Mouse (Mus musculus) embryonic facial prominence, embryonic 11.5 days (tissue): ENCODE measurements around the gene Nubpl. TPM values are rescaled to one million over a fixed set of nuclear protein-coding genes. Genes with fewer than 3 reads are reported as not detected.
"Not testable (repeated sequence)": the region's sequence is repeated elsewhere in the genome, so short reads cannot be mapped to it uniquely, and the experiment has no call there.

Source experiments
- ATAC-seq: fragments of 200-750 bp; cut with Nextera tagmentation; replicated peaks from 2 replicates; pipeline ENCODE4 v1.8.0; 2017; ENCODE audit warnings: low read depth; ENCODE audit not compliant: insufficient number of reproducible peaks, low FRiP score, low TSS enrichment
- DNase-seq: peaks from one replicate; pipeline ENCODE4 v3.0.0-alpha.2; 2015; ENCODE audit warnings: low spot score
- H3K27ac ChIP-seq: fragments of 300-500 bp; sonication (generic); replicated peaks from 2 replicates; pipeline ENCODE4 v1.5.1; 2014; ENCODE audit warnings: mild to moderate bottlenecking, low read depth, low read length, control low read depth
- H3K27me3 ChIP-seq: fragments of 300-500 bp; sonication (generic); 2 replicates; pipeline ENCODE4 v1.6.1; 2014; ENCODE audit warnings: mild to moderate bottlenecking, low read length, moderate library complexity, mixed read lengths; ENCODE audit not compliant: control insufficient read depth, insufficient read depth
- H3K36me3 ChIP-seq: fragments of 300-500 bp; sonication (generic); replicated peaks from 2 replicates; pipeline ENCODE4 v1.6.1; 2014; ENCODE audit warnings: low read depth, mild to moderate bottlenecking, low read length, moderate library complexity, mixed read lengths; ENCODE audit not compliant: control insufficient read depth, insufficient read depth
- H3K4me1 ChIP-seq: fragments of 300-500 bp; sonication (generic); 2 replicates; pipeline ENCODE4 v1.6.1; 2014; ENCODE audit warnings: low read length, mixed read lengths; ENCODE audit not compliant: control insufficient read depth, insufficient read depth
- H3K4me2 ChIP-seq: fragments of 300-500 bp; sonication (generic); 2 replicates; pipeline ENCODE4 v1.6.1; 2014; ENCODE audit warnings: low read depth, mild to moderate bottlenecking, control low read depth, low read length, moderate library complexity
- H3K4me3 ChIP-seq: fragments of 300-500 bp; sonication (generic); 2 replicates; pipeline ENCODE4 v1.5.1; 2014; ENCODE audit warnings: low read depth, low read length, control low read depth
- H3K9ac ChIP-seq: fragments of 300-500 bp; sonication (generic); replicated peaks from 2 replicates; pipeline ENCODE4 v1.6.1; 2014; ENCODE audit warnings: mild to moderate bottlenecking, control low read depth, low read length
- H3K9me3 ChIP-seq: fragments of 300-500 bp; sonication (generic); replicated peaks from 2 replicates; pipeline ENCODE4 v1.6.1; 2016; ENCODE audit warnings: mild to moderate bottlenecking, low read length, inconsistent platforms, mixed read lengths; ENCODE audit not compliant: control insufficient read depth
- WGBS: fragments of 180-500 bp; shearing (Covaris S2); extraction: QIAGEN DNeasy Blood & Tissue Kit; methylation state at CpG from one replicate; pipeline ENCODE4 v1.1.7; 2014; 5-methylcytosine and 5-hydroxymethylcytosine counted together
- polyA plus RNA-seq: library from polyadenylated mRNA; unstranded; fragments of >200 nt; fragmentation: Nextera tagmentation; extraction: Ambion mirVana; gene quantifications from 2 replicates; pipeline ENCODE4 v1.2.1, GENCODE M21; 2014

Gene Nubpl
- polyA plus RNA-seq, 1 experiment from 2014 or later: 15.1 TPM

DNA sequence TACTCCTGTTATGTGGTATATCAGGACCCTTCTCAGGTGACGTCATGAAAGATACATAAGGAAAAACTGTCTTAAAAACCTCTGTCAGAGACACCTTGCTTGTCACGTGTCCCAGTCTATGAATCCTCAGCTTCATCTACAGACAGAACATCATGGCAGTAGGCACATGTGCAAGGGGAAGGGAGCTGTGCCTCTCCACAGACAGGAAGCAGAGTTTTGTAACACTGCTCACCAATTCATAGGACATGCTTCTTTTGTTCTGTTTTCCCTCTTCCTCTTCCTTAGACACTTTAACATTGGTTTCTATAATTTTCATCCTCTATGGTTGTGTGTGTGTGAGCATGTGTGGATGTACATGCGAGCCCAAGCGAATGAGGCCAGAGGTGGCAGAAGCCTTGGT is 100.9 kb downstream of the Nubpl start:
- H3K9me3 ChIP-seq: no peaks in the 10 kb centered on the region
- no peak overlapping the region for H3K9ac ChIP-seq
- no peaks in the 10 kb centered on the region for H3K4me1 ChIP-seq
- no peak overlapping the region for H3K4me3 ChIP-seq
- ATAC-seq: no peak
- DNase-seq: no peak
- no peaks in the 10 kb centered on the region for H3K36me3 ChIP-seq
- no peaks in the 10 kb centered on the region for H3K27me3 ChIP-seq
- WGBS: 59% methylated on average over 4 of the region's 4 CpGs
- H3K4me2 ChIP-seq: no peak overlapping the region
- no peak overlapping the region for H3K27ac ChIP-seq

DNA sequence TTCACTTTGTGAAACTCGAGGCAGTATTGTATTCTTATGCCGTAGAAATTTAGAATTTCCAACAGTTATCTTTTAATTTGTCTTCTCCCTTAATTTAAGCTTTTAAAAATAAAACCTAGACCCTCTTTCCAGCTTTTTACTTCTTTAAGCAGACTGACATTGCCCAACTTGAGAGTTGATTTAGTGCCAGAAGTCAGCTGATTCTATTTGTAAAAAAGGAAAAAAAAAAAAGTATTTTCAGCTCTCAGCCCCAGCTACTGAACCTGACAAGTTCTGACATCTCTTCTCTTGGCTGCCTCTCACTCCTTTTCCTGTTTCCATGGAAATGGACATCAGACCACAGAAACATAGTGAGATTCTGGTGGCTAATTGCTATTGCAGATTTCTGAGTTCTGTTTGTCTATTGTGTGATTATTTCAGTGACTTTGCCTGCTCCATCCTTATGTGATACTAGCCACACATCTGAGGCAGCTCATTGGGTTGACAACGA is 111.6 kb downstream of the Nubpl start:
- DNase-seq (no peak), ATAC-seq (no peak)
- Histone ChIP-seq H3K9ac (no peak overlapping the region), H3K9me3 (no peaks in the 10 kb centered on the region), H3K4me2 (no peak overlapping the region), H3K27ac (no peak overlapping the region), H3K27me3 (no peaks in the 10 kb centered on the region), H3K4me3 (no peak overlapping the region), H3K4me1 (no peaks in the 10 kb centered on the region), H3K36me3 (no peaks in the 10 kb centered on the region)
- WGBS: 92% methylated on average over 3 of the region's 3 CpGs

DNA sequence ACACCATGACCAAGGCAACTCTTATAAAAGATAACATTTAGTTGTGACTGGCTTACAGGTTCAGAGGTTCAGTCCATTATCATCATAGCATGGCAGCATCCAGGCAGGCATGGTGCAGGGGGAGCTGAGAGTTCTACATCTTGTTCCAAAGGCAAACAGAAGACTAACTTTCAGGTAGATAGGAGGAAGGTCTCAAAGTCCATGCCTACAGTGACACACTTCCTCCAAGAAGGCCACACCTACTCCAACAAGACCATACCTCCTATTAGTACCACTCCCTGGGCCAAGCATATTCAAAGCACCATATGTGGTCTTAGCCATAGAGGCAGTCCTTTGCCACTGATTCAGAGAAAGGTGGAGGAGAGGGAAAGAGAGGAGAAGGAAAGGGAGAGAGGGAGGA is 113.6 kb downstream of the Nubpl start:
- no peak overlapping the region for H3K9ac ChIP-seq
- H3K4me2 ChIP-seq: no peak overlapping the region
- H3K36me3 ChIP-seq: no peaks in the 10 kb centered on the region
- H3K4me1 ChIP-seq: no peaks in the 10 kb centered on the region
- DNase-seq (no peak), ATAC-seq (no peak)
- no peaks in the 10 kb centered on the region for H3K9me3 ChIP-seq
- no peak overlapping the region for H3K27ac ChIP-seq
- no peak overlapping the region for H3K4me3 ChIP-seq
- H3K27me3 ChIP-seq: no peaks in the 10 kb centered on the region

DNA sequence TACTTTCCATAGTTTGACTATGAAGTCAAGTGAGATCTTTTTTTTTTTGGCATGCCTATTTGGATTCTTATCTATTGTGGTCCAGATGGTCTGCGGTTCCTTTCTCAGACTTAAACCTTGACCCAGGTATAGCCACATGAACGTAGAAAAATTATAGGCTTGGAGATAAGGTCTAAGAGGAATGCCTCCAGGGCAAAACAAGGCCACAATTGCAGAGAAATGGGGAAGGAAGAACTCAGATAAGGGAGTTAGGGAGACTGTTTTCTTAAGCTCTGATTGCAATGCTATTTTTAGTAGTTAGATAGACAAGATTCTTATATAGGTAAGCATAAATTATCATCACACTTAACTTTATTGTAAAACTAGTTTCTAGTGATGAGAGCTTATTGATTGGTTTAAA is 117.3 kb downstream of the Nubpl start:
- no peaks in the 10 kb centered on the region for H3K9me3 ChIP-seq
- WGBS: 76% methylated on average over 2 of the region's 2 CpGs
- H3K9ac ChIP-seq: no peak overlapping the region
- no peak overlapping the region for H3K4me3 ChIP-seq
- no peaks in the 10 kb centered on the region for H3K27me3 ChIP-seq
- no peak overlapping the region for H3K4me2 ChIP-seq
- H3K36me3 ChIP-seq: no peaks in the 10 kb centered on the region
- no peak for ATAC-seq
- no peaks in the 10 kb centered on the region for H3K4me1 ChIP-seq
- H3K27ac ChIP-seq: no peak overlapping the region
- no peak for DNase-seq

DNA sequence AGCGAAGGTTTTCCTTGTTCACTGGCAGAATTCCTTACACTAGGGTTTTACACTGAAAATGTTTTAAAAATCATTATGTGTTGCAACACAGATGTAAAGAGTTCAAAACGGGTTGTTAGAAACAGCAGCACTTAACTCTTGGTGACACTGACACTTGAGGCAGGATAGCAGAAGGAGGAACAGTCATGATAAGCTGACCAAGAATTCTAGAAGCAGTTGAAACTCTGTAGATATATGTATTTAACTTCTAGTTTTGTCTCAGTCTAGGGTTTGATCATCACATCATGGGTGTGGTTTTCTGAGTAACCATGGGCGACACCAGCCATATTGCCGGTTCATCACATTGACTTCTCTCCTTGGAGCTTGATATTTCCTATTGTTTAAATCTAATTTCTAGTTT is 127.4 kb downstream of the Nubpl start:
- no peak overlapping the region for H3K4me3 ChIP-seq
- no peak for DNase-seq
- no peak for ATAC-seq
- no peaks in the 10 kb centered on the region for H3K36me3 ChIP-seq
- H3K4me1 ChIP-seq: no peaks in the 10 kb centered on the region
- no peak overlapping the region for H3K4me2 ChIP-seq
- no peak overlapping the region for H3K9ac ChIP-seq
- no peaks in the 10 kb centered on the region for H3K27me3 ChIP-seq
- no peaks in the 10 kb centered on the region for H3K9me3 ChIP-seq
- 86% methylated on average over 4 of the region's 4 CpGs for WGBS
- no peak overlapping the region for H3K27ac ChIP-seq

DNA sequence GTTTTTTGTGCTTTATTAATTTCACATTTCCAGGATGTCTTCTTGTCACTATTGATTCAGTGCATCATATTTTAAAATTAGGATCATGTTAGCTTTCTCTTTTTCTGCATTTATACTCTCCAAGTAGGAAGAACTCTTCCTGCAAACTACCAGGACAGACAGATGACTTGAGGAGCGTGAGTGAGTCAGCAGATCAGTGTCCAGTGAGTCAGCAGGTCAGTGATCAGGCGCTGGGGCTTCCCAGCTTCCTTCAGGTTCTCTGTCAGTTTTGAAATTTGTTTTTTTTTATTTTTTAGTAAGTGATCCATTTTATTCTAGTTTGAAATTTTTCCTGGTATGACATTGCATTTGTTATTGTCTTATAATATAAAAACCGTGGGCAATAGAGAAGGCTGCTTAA is 131.2 kb downstream of the Nubpl start:
- DNase-seq (no peak), ATAC-seq (no peak)
- 94% methylated on average over 3 of the region's 3 CpGs for WGBS
- Histone ChIP-seq H3K27me3 (no peaks in the 10 kb centered on the region), H3K4me2 (no peak overlapping the region), H3K4me3 (no peak overlapping the region), H3K36me3 (no peaks in the 10 kb centered on the region), H3K9ac (no peak overlapping the region), H3K9me3 (no peaks in the 10 kb centered on the region), H3K27ac (no peak overlapping the region), H3K4me1 (no peaks in the 10 kb centered on the region)

DNA sequence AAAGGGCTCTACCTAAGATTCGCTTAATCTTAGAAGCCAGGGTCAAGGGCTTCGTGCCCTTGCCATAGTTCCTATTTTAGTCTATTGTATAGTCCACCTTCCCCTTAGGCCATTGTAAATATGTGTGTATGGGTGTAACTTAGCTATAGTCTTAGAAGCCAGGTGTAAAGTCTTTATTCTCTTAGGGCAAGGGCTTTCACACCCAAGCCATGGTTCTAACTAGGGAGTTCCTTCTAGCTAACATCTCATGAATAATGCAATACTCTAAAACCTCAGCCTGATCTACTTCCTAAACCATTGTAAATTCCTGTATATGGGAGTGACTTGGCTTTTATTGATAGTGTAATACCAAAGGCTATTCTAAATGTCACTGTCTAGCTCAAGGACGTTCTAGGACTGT is 134.4 kb downstream of the Nubpl start:
- not testable (repeated sequence) for DNase-seq, H3K27ac ChIP-seq, H3K9ac ChIP-seq, H3K36me3 ChIP-seq, H3K4me3 ChIP-seq, H3K9me3 ChIP-seq, H3K4me1 ChIP-seq, H3K4me2 ChIP-seq, H3K27me3 ChIP-seq, ATAC-seq
- whole genome bisulfite sequencing: 83% methylated on average over 1 of the region's 3 CpGs

DNA sequence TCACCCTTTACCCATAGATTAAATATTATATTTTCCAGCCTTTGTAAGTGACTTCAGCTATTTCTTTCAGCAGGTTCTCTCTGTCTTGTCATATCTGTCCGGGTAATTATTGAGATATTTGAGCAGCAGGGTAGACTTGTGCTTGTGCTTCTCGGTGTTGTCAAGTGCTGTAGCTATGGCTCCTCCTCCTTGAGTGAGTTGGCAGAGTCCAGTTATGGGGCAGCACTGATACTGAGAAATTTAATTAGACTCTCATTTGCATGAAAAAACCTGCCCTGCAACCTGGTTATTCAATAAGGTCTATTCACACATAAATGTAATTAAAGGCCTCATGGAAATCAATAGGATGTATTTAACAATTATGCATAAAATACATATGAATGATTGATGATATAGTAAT is 145.2 kb downstream of the Nubpl start:
- H3K4me3 ChIP-seq: no peak overlapping the region
- DNase-seq (no peak), ATAC-seq (no peak)
- no peaks in the 10 kb centered on the region for H3K36me3 ChIP-seq
- H3K9me3 ChIP-seq: no peaks in the 10 kb centered on the region
- H3K4me2 ChIP-seq: no peak overlapping the region
- H3K4me1 ChIP-seq: no peaks in the 10 kb centered on the region
- no peaks in the 10 kb centered on the region for H3K27me3 ChIP-seq
- WGBS: 77% methylated on average over 2 of the region's 2 CpGs
- no peak overlapping the region for H3K27ac ChIP-seq
- no peak overlapping the region for H3K9ac ChIP-seq
